Mouse (Mus musculus) intestine, embryonic 16.5 days (tissue): ENCODE data around the gene Mroh7. TPM values are rescaled to one million over a fixed set of nuclear protein-coding genes. Genes with fewer than 3 reads are reported as not detected.

Experiments used
- ATAC-seq: fragments of 200-750 bp; cut with Nextera tagmentation; 2 replicates; pipeline ENCODE4 v1.8.0; 2017; ENCODE audit warnings: moderate TSS enrichment, moderate library complexity
- H3K27ac ChIP-seq: fragments of 300-500 bp; sonication (generic); 2 replicates; pipeline ENCODE4 v1.5.1; 2014; ENCODE audit warnings: mild to moderate bottlenecking, low read length
- H3K27me3 ChIP-seq: fragments of 300-500 bp; sonication (generic); replicated peaks from 2 replicates; pipeline ENCODE4 v1.6.1; 2014; ENCODE audit warnings: low read length, control low read depth, mixed read lengths; ENCODE audit not compliant: control insufficient read depth, insufficient read depth
- H3K36me3 ChIP-seq: fragments of 300-500 bp; sonication (generic); 2 replicates; pipeline ENCODE4 v1.6.1; 2014; ENCODE audit warnings: low read length, control low read depth; ENCODE audit not compliant: control insufficient read depth, insufficient read depth
- H3K4me1 ChIP-seq: fragments of 300-500 bp; sonication (generic); 2 replicates; pipeline ENCODE4 v1.6.1; 2014; ENCODE audit warnings: low read length, control low read depth, mixed read lengths; ENCODE audit not compliant: control insufficient read depth, insufficient read depth
- H3K4me2 ChIP-seq: fragments of 300-500 bp; sonication (generic); 2 replicates; pipeline ENCODE4 v1.6.1; 2014; ENCODE audit warnings: low read depth, low read length, control low read depth
- H3K4me3 ChIP-seq: fragments of 300-500 bp; sonication (generic); 2 replicates; pipeline ENCODE4 v1.5.1; 2014; ENCODE audit warnings: mild to moderate bottlenecking, low read length
- H3K9ac ChIP-seq: fragments of 300-500 bp; sonication (generic); 2 replicates; pipeline ENCODE4 v1.6.1; 2014; ENCODE audit warnings: low read depth, low read length
- H3K9me3 ChIP-seq: fragments of 300-500 bp; sonication (generic); 2 replicates; pipeline ENCODE4 v1.6.1; 2016; ENCODE audit warnings: low read length, control low read depth; ENCODE audit not compliant: control insufficient read depth
- WGBS: fragments of 180-500 bp; shearing (Covaris S2); extraction: QIAGEN DNeasy Blood & Tissue Kit; methylation state at CpG from one replicate; pipeline ENCODE4 v1.1.7; 2014; 5-methylcytosine and 5-hydroxymethylcytosine counted together
- polyA plus RNA-seq: library from polyadenylated mRNA; unstranded; fragments of >200 nt; fragmentation: Nextera tagmentation; extraction: Ambion mirVana; gene quantifications from 2 replicates; pipeline ENCODE4 v1.2.1, GENCODE M21; 2015

The Mroh7 gene
- polyA plus RNA-seq, 1 experiment from 2014 or later: 0.20 TPM

DNA sequence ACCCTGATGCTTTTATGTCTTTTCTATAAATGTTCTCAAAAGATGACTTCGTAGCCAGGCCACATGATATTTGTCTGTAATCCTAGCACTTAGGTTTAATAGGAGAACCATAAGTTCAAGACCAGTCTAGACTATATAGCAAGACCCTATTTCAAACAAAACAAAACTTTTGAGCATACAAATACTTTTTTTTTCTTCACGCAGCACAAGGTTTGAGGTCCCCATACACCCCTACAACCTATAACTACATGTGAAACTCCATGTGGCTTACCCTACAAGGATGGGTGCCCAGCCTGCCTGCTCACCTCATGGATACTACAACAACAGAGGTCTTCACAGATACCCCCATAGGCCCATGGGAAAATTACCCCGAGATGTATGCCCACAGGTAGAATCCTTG, 51.6 kb downstream of the Mroh7 start:
- Histone ChIP-seq H3K27me3 (no peaks in the 10 kb centered on the region), H3K9me3 (no peaks in the 10 kb centered on the region), H3K4me1 (peaks cover 11% of the 10 kb centered on the region), H3K36me3 (peaks cover 7% of the 10 kb centered on the region; the same call in 1 of the 2 replicates), H3K4me3 (peak overlapping the region; percentile 96), H3K9ac (no peak overlapping the region), H3K4me2 (peak overlapping the region; percentile 16; the same call in 1 of the 2 replicates), H3K27ac (no peak overlapping the region)
- WGBS: 44% methylated on average over 3 of the region's 3 CpGs
- peak; percentile 54 for ATAC-seq

- under 1% methylated on average over 43 of the region's 43 CpGs for WGBS
- Histone ChIP-seq H3K36me3 (peaks cover 7% of the 10 kb centered on the region; the same call in 1 of the 2 replicates), H3K27me3 (no peaks in the 10 kb centered on the region), H3K9ac (peak within 1 kb of the TSS; percentile 97), H3K27ac (peak within 1 kb of the TSS; percentile 63; the same call in 1 of the 2 replicates), H3K9me3 (no peaks in the 10 kb centered on the region), H3K4me1 (peaks cover 11% of the 10 kb centered on the region), H3K4me2 (peak within 1 kb of the TSS; percentile 84), H3K4me3 (peak within 1 kb of the TSS; percentile 96)
- peak; percentile 99 for ATAC-seq
Measured at GRCm38 (mm10) chr4:106678442-106679118, 52.1 kb downstream of the Mroh7 start, which contains the start of gene Ttc4. Ttc4 (minus strand) TSS chr4:106678944.

DNA sequence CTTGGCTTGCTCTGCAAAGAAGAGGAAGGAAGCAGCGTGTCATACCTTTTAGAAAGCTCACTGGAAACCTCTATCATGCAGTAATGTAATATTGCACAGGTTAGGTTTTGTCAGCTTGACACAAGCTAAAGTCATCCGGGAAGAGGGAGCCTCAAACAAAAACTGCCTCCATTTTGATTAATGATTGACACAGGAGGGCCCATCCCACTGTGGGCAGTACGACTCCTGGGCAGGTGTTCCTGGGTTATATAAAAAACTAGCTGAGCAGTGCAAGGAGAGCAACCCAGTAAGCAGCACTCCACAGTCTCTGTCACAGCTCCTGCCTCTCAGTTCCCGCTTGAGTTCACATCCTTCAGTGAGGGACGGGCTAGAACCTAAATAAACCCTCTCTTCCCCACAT, 54.0 kb downstream of the Mroh7 start:
- Histone ChIP-seq H3K4me1 (peaks cover 11% of the 10 kb centered on the region), H3K4me3 (no peak overlapping the region), H3K27me3 (no peaks in the 10 kb centered on the region), H3K4me2 (no peak overlapping the region), H3K36me3 (peaks cover 8% of the 10 kb centered on the region; the same call in 1 of the 2 replicates), H3K9ac (no peak overlapping the region), H3K9me3 (no peaks in the 10 kb centered on the region), H3K27ac (no peak overlapping the region)
- no peak for ATAC-seq
- 76% methylated on average over 5 of the region's 5 CpGs for WGBS

DNA sequence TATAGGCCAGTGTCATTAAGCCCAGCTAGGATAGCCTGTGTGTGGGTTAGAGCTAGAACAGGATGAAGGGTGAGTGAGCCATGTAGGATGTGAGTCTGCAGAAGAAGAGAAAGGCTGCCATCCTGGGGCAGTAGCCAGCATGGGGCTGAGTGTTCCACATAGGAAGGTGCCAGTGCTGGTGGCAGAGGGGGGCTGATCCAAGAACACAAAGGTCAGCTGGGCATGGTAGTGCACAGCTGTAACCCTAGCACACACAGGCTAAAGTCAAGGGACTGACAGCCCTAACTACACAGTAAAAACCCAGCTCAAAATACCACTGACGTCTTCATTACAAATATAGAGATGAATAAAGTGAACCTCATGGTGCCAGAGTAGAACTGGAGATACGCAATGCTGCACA, 64.2 kb downstream of the Mroh7 start:
- Histone ChIP-seq H3K9ac (no peak overlapping the region), H3K4me2 (no peak overlapping the region), H3K36me3 (peaks cover 34% of the 10 kb centered on the region), H3K9me3 (no peaks in the 10 kb centered on the region), H3K27me3 (no peaks in the 10 kb centered on the region), H3K4me1 (no peaks in the 10 kb centered on the region), H3K27ac (no peak overlapping the region), H3K4me3 (no peak overlapping the region)
- WGBS: 89% methylated on average over 2 of the region's 2 CpGs
- ATAC-seq: no peak

DNA sequence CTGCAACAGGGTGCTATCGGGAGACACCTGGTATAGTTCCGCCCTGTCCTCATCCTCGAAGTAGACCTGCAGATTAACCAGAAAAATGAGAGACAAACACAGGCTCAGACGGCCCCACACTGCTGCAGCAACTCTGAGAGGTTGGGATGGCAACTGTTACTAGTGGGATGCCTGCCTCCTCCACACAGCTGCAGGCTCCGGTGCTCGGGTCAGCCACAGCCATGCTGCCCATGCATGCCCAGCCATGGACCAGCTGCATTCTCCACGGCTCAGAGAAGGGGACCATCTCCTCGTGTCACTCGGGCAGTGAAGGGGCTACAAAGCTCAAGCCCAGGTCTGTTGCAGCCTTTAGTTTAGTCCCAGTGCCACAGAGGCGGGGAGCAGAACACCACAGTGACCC, 65.1 kb downstream of the Mroh7 start:
- H3K9me3 ChIP-seq: no peaks in the 10 kb centered on the region
- ATAC-seq: no peak
- H3K36me3 ChIP-seq: peaks cover 30% of the 10 kb centered on the region
- no peak overlapping the region for H3K9ac ChIP-seq
- no peak overlapping the region for H3K4me3 ChIP-seq
- H3K27me3 ChIP-seq: no peaks in the 10 kb centered on the region
- no peak overlapping the region for H3K4me2 ChIP-seq
- 94% methylated on average over 10 of the region's 10 CpGs for WGBS
- H3K4me1 ChIP-seq: no peaks in the 10 kb centered on the region
- no peak overlapping the region for H3K27ac ChIP-seq

- H3K4me1 ChIP-seq: no peaks in the 10 kb centered on the region
- peaks cover 29% of the 10 kb centered on the region for H3K36me3 ChIP-seq
- no peaks in the 10 kb centered on the region for H3K27me3 ChIP-seq
- H3K4me2 ChIP-seq: no peak overlapping the region
- H3K9me3 ChIP-seq: no peaks in the 10 kb centered on the region
- no peak overlapping the region for H3K27ac ChIP-seq
- 95% methylated on average over 2 of the region's 2 CpGs for WGBS
- no peak overlapping the region for H3K9ac ChIP-seq
- no peak for ATAC-seq
- H3K4me3 ChIP-seq: no peak overlapping the region
Measured at GRCm38 (mm10) chr4:106665269-106665668, 65.5 kb downstream of the Mroh7 start.

GRCm38 (mm10) chr4:106664697-106665096, 66.0 kb downstream of the Mroh7 start:
- WGBS: 86% methylated on average over 6 of the region's 6 CpGs

GRCm38 (mm10) chr4:106663956-106664470, 66.7 kb downstream of the Mroh7 start:
- Histone ChIP-seq H3K27me3 (no peaks in the 10 kb centered on the region), H3K4me3 (no peak overlapping the region), H3K9me3 (no peaks in the 10 kb centered on the region), H3K36me3 (peaks cover 37% of the 10 kb centered on the region), H3K4me2 (no peak overlapping the region), H3K9ac (no peak overlapping the region), H3K4me1 (no peaks in the 10 kb centered on the region), H3K27ac (no peak overlapping the region)
- WGBS: 90% methylated on average over 5 of the region's 5 CpGs
- ATAC-seq: no peak

More at GRCm38 (mm10) chr4:106664697-106665096, 66.0 kb downstream of the Mroh7 start:
- Histone ChIP-seq H3K4me2 (no peak overlapping the region), H3K27me3 (no peaks in the 10 kb centered on the region), H3K9me3 (no peaks in the 10 kb centered on the region), H3K4me3 (no peak overlapping the region), H3K36me3 (peaks cover 35% of the 10 kb centered on the region), H3K4me1 (no peaks in the 10 kb centered on the region), H3K27ac (no peak overlapping the region), H3K9ac (no peak overlapping the region)
- ATAC-seq: no peak

- WGBS: 70% methylated on average over 10 of the region's 10 CpGs
- Histone ChIP-seq H3K9ac (no peak overlapping the region), H3K36me3 (peaks cover 16% of the 10 kb centered on the region; the same call in 1 of the 2 replicates)
Measured at GRCm38 (mm10) chr4:106655681-106656080, 75.0 kb downstream of the Mroh7 start.

More at GRCm38 (mm10) chr4:106655681-106656080, 75.0 kb downstream of the Mroh7 start:
- no peak overlapping the region for H3K4me2 ChIP-seq
- no peak overlapping the region for H3K27ac ChIP-seq
- ATAC-seq: no peak
- no peaks in the 10 kb centered on the region for H3K9me3 ChIP-seq
- H3K27me3 ChIP-seq: no peaks in the 10 kb centered on the region
- H3K4me3 ChIP-seq: no peak overlapping the region
- H3K4me1 ChIP-seq: peaks cover 9% of the 10 kb centered on the region
